Mouse (Mus musculus) layer of hippocampus, postnatal 10 days (tissue): ENCODE measurements at regions not wholly inside any gene's neighbourhood (a gene's known extent, or its start where the extent isn't known, plus 50 kb on each side); places are given as distances from the start of the nearest gene placed in this dataset.

ENCODE experiments used
- DNase-seq, 2 experiments: peaks; one replicate each; pipeline ENCODE4 v3.0.0; 2021; ENCODE audit warnings: low spot score in 2 of 2

DNA sequence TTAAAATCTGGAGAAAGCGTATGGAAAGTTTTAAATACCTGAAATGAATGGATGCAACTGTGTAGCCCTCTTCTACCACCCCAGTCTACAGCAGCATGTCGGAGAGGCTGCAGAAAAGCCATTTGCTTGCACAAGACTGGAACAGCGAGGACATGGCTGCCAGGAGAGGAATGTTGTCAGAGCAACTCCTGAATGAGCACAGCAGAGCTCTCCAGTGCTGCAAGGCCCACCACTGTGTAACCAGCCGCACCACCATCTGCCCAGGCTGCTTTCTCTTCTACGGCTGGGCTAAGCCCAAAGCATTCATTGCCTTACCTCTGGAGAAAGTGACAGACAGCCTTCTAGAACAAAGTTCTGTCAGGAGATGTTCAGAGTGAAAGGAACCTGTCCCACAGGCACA lies 65.3 kb upstream of the Gm11238 start:
- peak; percentile 5 to 12 for DNase-seq

DNA sequence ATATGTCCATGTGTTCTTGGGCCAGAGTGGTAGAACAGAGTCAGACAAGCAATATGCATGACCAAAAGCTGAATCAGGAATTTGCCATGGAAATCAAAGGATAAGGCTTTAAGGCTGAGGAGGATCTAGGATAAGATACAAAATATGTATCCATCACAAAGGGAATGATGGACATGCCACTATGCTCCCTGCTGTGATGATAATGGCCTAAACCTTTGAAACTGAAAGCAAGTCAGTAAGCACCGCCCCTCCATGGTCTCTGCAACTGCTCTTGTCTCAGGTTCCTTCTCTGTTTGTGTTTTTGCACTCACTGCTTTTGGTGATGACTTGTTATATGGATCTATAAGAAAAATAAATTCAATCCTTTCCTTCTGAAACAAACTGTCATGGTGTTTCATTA lies 76.1 kb upstream of the Gm11238 start:
- DNase-seq: no peak

DNA sequence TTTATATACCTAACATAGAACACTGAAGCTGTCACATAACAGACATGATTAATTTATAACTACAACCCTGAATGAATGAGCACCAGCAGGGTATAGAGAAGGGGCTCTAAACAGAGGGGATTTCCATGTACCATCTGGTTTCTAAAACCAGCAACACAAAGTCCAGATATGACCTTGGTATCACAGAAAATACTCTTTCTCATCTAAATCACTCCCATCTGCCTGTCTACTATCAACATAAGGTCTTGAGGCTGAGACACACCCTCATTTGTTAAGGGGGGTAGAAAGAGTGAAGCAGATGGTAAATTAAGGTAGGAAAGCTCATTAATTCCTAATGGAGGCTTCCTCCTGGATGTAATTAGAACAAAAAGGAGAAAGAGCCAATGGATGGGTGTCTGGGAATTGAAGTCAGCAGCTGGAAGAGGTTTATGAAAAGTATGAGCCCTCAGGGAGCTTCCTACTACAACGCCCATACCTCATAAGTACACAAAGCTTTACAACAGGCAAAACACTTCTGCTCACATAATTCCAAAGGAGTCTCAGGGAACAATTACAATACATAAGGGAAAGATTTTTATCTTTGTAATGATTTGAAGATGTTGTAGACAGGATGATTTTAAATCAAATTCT lies 83.0 kb upstream of the Gm11238 start:
- no peak for DNase-seq

DNA sequence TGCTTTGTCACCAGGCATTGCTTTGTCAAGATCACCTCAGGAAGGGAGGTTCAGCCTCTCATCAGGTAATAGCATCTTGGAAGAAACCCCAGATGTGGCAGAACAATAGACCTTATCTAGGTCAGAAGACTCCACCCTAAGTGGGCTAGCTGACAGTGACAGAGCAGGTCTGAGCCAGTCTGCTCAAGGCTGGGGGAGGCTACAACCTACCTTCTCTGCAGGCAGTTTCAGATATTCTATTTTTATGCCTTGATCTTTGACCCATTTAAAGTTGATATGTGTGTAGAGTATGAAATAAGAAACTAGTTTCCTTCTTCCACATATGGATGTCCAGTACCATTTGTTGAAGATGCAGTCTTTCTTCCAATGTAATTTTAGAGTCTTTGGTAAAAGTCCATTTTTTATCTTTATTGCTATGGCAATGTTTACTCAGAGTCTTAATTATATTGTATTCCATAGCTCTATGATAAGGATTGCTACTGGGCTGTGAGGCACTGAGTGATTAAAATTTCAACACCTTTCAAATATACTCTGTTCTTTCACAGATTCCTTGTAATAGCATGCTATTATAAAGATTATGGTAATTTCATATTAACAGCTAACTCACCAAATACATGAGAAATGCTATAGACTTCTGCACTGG lies 88.8 kb upstream of the Gm11238 start:
- no peak for DNase-seq

DNA sequence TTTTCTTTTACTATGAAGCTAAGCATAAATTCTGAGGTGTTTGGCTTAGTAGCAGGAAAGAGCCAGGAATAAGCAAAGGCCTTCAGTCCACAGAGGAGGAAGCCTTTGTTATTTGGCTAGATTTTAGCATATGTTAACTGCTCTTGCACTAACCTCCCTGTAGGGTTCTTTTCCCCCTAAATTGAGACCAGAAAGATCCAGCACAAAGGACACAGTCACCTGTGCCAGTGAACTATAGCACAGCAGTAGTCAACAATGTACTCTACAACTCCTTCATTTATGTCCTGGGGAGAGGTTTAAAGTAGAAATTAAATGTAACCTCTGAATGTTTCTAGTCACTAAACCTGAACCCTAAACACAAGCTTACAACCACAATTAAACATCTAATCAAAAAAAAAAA lies 90.1 kb upstream of the Gm11238 start:
- DNase-seq: no peak

DNA sequence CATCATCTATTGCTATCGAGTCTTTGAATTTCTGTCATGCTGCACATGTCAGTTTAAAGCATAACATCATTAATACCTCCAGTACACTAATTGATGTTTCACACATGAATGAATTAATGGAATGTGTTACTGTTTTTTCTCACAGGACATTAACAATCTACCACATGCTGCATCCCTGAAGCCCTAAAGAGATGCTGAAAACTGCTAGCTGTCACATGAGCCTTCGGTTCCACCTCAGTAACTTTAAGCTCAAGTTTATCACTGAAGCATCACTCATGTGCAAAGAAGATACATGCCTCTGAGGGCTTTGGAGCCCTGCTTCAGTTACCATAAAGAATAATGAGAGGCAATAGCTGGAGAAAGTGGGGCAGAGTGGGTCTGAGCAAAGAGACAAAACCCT lies 91.0 kb upstream of the Gm11238 start:
- DNase-seq: no peak

DNA sequence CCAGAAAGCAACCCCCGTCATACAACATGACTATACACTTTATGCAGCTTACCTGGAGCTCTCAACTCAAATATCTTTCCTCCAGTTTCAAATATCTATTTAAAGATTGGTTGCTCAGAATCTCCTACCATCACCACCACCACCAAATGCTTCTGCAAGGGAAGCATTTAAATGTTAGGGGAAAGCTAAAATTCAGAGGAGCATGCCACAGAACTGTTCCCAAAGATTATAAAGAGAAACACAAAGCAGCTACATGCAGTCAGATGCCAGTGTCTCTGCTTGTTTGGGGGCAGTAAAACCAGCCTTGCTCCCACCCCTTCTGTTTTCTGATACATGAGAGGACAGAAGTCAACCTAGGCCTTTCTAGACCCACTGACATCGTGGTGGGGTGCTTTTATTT lies 100.8 kb upstream of the Gm11238 start:
- no peak for DNase-seq

DNA sequence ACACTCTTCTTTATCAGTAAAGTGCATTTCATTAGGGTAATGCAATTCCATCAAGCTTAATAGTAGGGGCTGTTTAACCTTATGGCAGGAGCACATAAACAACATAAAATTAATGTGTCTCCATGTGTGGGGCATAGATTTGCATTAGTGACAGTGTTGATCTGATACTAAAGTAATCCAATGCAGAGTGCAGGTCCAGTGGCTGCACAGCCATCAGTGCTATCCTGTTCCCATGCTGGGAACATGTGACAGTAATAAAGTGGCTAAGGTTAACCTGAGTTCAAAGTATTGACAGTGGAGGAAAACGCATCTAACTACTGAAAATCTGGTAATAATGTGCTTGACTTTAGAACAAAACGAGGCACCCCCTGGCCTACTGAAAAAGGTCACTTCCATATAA lies 84.3 kb upstream of the Gm11487 start:
- no peak for DNase-seq

DNA sequence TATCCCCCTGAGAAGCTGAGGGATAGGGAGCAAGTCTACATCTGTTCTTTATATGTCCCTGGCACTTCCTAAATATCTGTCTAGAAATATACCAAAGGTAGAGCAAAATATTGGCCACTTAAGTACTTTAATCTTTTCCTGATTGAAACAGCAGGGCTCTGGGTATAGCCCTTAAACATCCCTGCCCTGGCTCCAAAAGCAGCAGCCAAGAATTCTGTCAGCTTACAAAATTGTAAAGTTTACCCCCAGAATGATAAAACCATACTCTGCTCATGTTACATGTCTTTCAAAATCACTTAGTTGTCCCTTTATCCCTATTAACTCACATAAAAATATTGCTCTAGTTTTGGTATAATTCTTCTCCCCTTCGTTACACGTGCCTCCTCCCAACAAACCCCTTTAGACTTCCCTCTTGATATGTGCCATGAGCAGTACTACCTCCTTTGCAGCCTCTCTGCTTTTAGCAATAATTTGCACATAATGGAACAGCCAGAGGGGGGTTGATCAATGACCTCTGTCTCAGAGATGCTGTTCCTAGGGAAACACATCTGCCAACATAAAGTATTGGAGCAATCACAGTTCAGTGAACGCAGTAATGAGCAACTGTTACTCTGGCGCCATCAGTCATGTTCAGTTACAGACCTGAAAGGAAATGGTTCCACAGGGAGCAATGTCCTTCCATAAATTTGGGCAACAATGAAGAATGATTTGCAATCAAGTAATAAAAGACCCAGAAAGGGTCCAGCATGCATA lies 83.6 kb upstream of the Gm11487 start:
- DNase-seq: peak in 1 of 2 experiments; percentile 11

DNA sequence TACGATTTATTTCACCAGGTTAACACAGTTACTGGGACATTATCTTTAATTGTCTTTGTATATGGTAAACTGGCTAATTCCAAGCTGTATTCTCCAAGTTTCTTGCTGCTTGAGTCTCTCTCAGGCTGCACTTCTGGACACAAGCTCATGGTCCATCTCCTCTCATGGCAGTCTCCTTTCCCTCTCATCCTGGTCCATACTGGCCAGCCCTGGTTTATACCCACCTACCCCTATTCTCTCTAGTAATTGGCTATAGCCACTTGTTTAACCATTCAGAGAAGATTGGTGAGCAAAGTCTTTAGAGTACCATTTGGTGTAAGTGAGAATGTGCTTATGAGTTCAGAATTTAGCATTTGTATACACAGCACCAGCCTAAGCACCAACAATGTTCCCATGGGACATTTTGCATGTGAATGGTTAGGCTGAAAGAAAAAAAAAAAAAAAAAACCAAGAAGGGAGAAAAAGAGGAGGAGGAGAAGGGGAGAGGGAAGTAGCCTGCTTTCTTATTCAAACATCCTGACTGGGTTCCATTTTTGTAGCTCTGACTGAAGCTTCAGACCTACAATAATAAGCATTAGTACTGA lies 63.2 kb upstream of the Gm11487 start:
- DNase-seq: no peak
